Mouse (Mus musculus): Measurements from ENCODE around the gene Mgll.
A peak's percentile ranks its signal among the peaks of the same experiment; 100 is the strongest.

The Mgll gene

GRCm38 (mm10) chr6:88743601-88744291 lies 19.5 kb downstream of the Mgll start:
- DNase-seq (ENCODE audit: low read depth): no peak

- no peak for DNase-seq (ENCODE audit: low read depth)
Measured at GRCm38 (mm10) chr6:88745027-88745426, 20.8 kb downstream of the Mgll start.

- no peak for DNase-seq (ENCODE audit: low read depth)
Measured at GRCm38 (mm10) chr6:88746271-88746670, 22.1 kb downstream of the Mgll start.

GRCm38 (mm10) chr6:88747296-88748040 lies 23.3 kb downstream of the Mgll start:
- DNase-seq (ENCODE audit: low read depth): no peak

GRCm38 (mm10) chr6:88750884-88751283 lies 26.7 kb downstream of the Mgll start:
- DNase-seq (ENCODE audit: low read depth): no peak

GRCm38 (mm10) chr6:88752711-88753219 lies 28.6 kb downstream of the Mgll start:
- no peak for DNase-seq (ENCODE audit: low read depth)

- no peak for DNase-seq (ENCODE audit: low read depth)
Measured at GRCm38 (mm10) chr6:88753578-88753977, 29.4 kb downstream of the Mgll start.

GRCm38 (mm10) chr6:88756992-88757391 lies 32.8 kb downstream of the Mgll start:
- no peak for DNase-seq (ENCODE audit: low read depth)

- DNase-seq (ENCODE audit: low read depth): no peak
Measured at GRCm38 (mm10) chr6:88758074-88758473, 33.9 kb downstream of the Mgll start.

- DNase-seq (ENCODE audit: low read depth): no peak
Measured at GRCm38 (mm10) chr6:88758568-88759522, 34.6 kb downstream of the Mgll start.

GRCm38 (mm10) chr6:88759793-88760453 lies 35.7 kb downstream of the Mgll start:
- no peak for DNase-seq (ENCODE audit: low read depth)

- DNase-seq (ENCODE audit: low read depth): no peak
Measured at GRCm38 (mm10) chr6:88760935-88761635, 36.9 kb downstream of the Mgll start.

GRCm38 (mm10) chr6:88761684-88762439 lies 37.6 kb downstream of the Mgll start:
- DNase-seq (ENCODE audit: low read depth): no peak

- DNase-seq (ENCODE audit: low read depth): no peak
Measured at GRCm38 (mm10) chr6:88762440-88763196, 38.4 kb downstream of the Mgll start.

- DNase-seq (ENCODE audit: low read depth): no peak
Measured at GRCm38 (mm10) chr6:88763518-88764077, 39.4 kb downstream of the Mgll start.

- DNase-seq (ENCODE audit: low read depth): peak; percentile 36
Measured at GRCm38 (mm10) chr6:88764281-88764680, 40.1 kb downstream of the Mgll start.

- DNase-seq (ENCODE audit: low read depth): no peak
Measured at GRCm38 (mm10) chr6:88767740-88768139, 43.5 kb downstream of the Mgll start.

- no peak for DNase-seq (ENCODE audit: low read depth)
Measured at GRCm38 (mm10) chr6:88769723-88770122, 45.5 kb downstream of the Mgll start.

GRCm38 (mm10) chr6:88770300-88770904 lies 46.2 kb downstream of the Mgll start:
- no peak for DNase-seq (ENCODE audit: low read depth)
